Mouse (Mus musculus): Measurements from ENCODE around the gene Gm36210.

GRCm38 (mm10) chr7:4928323-4928722 is 22.0 kb upstream of the Gm36210 start:
- TF ChIP-seq CTCF (conservative IDR thresholded peaks at IDR 0.05; ENCODE audit: low read length): no peak
- TF ChIP-seq POU5F1 (IDR thresholded peaks at IDR 0.05; ENCODE audit: borderline replicate concordance, low read length): no peak
- TF ChIP-seq NANOG (IDR thresholded peaks at IDR 0.05; ENCODE audit: borderline replicate concordance, low read length): no peak
